Mouse (Mus musculus) c-Kit-positive CD71-negative TER-119-negative erythroid progenitor cells, embryonic 14.5 days (primary cell): ENCODE measurements around the gene Abcc8.

ENCODE experiments used
- DNase-seq: peaks from one replicate; pipeline ENCODE4 v3.0.0-alpha.2; 2013; ENCODE audit warnings: low read depth

The Abcc8 gene

DNA sequence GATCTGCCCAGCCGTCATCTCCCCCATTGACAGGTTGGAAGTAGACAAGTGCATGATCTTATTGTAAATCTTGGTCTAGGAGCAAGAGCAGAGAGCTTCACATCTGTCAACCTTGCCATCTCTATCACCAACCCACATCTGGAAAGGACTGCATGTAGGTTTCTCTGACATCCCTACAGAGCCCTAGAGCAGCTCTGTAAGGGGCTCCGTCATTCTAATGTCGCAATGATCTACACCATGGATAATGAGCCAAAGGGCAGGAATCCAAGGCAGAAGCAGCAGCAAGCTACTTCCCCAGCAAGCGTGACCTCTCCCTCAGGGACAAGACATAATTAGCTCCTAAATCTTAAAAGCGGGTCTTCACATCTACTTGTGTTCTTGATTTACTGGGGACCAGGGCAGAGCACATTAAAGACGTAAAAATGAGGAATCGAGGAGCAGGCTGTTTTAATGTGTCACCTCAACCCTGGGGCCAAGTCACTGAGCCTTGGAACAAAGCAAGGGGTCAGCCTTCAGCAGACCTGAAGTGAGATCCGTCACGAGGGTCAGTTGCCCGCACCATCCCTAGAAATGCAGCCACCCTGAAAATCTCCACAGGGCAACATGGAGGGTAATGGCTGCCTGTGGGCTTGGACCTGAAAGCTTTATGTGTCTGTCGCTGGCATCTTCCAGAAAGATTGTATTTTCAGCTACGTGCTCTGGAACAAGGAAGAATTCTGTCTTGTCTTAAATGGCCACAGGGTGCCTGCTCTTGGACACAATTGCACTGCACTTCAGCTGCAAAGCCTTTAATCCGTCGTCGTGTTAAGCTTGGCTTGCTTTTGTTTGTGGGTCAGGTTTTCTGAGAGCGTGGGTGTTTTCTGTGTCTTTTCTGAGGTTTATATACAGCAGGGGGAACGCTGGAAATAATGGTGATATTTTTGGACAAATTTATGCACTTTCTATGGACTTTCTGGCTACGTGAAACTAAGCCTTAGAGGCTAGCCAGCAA is 25.0 kb downstream of the Abcc8 start:
- no peak for DNase-seq

DNA sequence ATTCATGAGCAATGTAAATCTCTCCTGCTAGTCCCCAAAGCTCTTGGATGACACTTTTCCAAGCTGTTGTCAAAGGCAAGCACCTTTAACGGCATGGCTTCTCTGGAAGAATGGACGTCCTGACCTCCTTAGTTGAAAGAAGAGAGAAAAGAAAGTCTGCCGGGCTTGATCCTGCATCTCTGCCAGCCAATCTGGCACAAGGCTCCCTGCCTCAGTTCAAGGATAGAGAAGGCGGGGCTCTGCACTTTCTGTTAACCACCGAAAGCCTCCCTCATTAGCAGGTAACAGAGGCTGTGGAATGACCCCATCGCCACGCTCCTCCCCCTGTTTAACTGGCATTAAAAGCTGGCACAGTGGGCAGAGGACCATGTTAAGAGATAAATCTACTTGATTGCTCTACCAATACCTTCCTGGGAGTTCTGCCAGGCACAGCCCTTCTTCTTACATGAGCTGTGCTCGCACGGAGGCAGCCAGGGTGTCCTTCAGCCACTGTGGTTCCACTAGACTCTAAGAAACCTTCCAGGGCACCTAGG is 26.9 kb downstream of the Abcc8 start:
- no peak for DNase-seq

DNA sequence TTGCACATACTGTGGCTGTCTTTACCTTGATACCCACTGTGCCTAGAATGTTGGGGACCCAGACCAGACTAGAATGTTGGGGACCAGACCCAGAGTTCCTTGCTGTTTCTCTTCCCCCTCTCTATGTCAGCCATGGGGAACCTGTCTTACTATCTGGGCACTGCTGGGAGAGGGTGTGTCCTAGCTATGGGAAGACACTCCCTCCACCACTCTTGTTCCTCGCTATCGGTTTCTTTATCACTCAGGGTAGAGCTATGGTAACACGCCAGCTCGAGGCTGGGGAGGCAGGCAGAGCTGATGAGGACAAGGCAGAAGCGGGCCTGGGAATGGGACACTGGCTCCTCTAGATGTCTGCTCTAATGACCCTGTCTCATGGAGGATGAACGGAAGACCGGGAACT is 32.4 kb downstream of the Abcc8 start:
- no peak for DNase-seq

DNA sequence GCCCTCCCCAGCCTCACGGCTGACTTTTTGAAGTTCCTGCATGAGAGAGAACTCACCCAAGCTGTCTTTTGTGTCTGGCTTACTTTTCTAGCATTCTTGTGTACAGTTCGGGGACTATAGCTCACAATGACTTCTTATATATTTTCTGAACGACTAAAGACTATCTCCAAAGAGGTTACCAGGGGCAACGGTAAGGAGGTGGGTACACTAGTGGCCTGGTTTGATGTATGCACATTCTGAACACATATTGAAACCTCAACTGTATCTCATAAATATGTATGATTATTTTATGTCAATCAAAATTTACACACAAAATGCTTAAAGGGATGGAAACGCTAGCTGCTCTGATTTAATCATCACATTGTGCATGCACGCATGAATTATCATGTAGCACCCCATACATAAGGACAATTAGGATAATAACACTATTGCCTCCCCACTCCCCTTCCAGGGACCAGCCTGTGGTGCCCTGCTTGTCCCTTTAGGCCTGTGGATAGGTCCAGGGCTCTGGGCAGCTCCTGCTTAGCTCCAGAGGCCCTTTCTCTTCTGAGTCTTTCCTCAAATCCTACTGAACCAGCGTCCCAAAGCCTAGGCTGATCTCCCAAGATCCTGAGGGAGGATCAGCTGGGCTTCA is 33.0 kb downstream of the Abcc8 start:
- DNase-seq: no peak

DNA sequence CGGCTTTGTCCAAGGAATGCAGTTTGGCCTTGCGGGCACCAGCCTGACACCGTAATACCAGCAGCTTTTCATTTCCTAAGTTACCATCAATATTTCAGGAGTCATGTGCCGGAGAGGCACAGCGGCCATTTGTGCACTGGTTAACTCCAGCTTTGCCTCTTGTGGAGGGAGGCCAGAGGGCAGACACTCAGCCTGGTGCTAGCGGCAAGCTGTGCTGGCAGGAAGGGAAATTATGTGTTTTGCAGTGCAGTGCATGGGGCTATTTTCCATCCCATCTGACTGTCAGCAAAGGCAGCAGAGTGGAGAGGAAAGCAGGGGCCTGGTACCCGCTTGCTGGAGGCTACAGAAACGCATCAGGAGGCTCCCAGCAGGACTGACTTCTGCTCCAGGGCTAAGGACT is 35.8 kb downstream of the Abcc8 start:
- DNase-seq: no peak

DNA sequence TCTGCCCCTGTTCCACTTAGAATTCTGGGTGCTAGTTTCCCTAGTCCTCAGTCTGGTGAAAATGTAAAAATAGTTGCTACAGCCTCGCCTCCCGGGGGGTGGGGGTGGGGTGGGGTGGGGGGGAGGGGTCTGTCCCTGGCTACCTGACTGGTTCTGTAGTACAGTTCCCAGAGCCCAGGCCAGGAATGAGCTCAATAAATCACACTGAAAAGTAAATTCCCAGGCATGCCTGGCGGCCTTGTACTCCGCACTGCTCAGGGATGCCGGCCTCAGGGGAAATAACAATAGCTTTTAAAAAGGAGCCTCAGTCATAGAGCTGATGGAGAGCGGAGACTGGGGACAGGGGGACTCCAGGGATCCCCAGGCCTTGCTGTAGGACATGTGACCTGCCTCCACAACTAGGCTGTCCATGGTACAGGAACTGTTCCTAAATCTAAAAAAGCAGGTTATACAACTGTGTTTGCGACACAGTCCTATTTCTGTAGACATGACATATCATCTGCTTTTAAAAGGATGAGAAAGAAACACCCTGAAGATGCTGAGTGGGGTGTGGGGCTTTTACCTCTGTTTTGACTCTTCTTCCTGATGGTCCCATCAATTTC is 41.4 kb downstream of the Abcc8 start:
- DNase-seq: no peak

DNA sequence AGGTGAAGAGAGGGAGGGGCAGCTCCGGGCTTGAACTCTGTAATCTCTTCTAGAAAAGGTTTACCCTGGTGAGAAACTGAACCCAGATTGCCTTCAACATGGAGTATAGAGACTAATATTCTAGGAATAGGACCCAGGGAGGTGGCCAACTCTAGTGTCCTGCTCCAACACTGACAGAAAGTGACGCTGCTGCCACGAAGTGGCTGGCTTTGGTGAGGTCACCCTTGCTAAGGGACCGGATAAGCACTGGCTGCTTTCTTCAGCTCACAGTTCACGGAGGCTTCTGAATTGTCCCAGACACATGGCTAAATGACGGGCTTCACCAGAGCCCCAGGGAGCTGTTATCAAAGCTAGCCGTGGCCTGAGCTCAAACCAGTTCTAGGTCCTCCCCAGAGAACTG is 46.0 kb downstream of the Abcc8 start:
- no peak for DNase-seq

DNA sequence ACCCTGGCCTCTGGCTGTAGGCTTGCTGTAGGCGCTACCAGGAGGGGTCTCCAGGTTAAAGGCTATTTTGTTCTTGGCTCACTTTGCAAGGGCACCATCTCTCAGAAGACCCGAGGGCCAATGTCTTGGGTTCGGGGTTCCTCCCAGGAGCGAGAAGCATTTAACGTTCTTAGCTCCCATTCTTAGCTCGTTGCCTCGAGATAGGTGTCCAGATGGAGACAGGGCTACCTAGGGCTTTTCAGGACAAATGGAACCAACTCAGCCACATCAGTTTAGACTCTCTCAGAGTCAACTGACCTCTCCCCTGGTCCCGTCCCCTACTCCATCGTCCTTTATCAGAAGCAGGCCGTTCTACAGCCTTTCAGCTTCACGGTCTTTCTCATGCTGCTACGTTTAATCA is 47.6 kb downstream of the Abcc8 start:
- no peak for DNase-seq

DNA sequence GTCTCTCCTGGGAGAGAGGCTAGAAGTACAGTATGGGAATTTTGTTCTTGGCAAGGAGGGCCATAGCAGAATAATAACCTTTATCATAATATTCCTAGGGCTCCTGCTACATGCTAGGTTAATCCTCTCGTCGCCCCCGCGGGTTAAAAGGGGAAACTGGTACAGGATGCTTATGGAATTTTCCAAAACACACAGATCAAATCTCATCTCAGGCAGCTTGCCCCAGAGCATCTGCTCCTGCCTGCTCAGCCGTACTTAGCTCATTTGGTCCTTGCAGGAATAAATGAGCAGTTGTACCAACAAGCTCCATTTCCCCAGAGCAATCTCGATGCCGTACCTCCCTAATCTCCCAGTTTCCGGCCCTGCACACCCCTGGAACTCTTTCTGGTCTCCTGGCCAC is 48.0 kb downstream of the Abcc8 start:
- no peak for DNase-seq

DNA sequence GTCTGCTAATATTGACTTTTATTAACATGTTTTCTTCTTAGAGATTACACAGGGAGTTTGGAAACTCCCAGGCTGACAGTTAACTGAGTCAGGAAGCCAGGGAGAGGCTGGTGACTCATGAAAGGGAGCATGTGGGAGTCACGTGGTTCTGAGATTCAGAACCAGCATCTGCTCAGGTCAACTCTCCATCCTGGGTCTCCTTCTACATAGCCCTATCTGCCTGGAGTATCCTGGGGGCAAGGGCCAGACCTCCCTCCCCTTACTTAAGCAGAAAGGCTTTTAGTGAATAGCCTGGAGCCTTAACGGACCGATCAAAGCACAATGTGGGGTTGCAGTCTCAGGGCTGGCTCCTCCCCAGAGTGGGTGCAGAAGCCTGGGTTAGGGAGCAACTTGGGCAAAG is 48.6 kb downstream of the Abcc8 start:
- DNase-seq: no peak

DNA sequence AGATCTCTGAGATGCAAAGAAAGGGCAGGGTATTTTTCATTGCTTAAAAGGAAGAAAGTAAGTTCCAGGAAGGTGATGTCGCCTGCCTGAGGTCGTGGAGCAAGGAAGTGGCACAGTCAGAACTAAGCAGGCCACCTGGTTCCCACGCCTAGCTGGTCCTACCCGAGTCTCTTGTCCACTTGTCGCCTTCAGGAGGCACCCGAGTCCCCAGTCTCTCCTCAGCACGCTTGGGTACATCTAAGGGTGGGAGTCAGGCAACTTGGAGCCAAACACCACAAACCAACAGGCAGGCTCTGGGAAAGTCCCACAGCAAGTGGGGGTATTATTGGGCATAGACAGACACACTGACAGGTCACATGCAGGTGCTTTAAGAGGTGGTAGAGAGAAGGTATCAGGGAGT is 49.1 kb downstream of the Abcc8 start:
- DNase-seq: no peak

DNA sequence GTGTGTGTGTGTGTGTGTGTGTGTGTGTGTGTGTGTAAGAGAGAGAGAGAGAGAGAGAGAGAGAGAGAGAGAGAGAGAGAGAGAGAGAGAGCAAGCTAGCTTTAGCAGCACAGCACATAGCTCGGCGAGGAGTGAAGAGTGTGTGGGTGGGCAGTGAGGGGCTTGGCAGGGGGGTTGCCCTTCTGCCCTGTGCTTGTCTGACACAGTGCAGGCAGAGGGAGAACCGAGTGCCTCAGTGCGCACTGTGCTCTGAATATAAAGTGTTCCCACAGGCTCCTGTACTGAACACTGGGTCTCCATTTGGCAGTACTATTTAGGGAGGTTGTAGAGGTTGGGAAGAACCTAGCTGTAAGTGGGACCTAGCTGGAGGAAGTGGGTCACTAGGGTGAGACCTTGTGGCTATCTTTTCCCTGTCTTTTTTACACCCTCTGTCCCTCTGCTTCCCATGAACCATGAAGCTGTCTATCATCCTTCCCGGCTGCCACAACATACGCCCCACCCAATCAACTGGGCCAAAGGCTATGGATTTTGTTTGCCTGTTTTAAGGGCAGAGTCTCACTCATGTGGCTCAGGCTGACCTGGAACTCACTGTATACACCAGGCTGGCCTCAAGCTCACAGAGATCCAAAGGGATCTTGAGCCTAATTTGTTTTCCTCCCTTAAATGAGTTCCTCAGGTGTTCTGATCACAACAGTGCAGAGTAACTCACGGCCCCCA is 50.2 kb downstream of the Abcc8 start:
- DNase-seq: no peak

DNA sequence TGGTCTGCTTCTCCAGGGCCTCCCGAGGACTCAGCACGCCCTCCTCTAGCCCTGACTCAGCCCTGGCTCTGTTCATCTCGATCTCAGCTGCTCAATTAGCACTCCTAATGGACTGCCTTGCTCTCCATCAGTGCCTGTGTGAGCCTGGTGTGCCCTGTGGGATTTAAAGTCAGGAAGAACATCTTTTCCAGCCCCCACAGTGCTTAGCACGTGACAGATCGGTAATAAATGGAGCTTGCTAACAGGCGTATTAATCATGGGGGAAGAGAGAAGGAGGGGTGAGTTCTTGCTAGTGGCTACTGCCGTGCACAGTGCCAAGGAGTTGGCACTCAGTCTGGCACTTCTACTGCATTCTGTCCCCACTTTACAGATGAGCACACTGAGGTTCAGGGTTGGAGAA is 51.6 kb downstream of the Abcc8 start:
- DNase-seq: no peak

DNA sequence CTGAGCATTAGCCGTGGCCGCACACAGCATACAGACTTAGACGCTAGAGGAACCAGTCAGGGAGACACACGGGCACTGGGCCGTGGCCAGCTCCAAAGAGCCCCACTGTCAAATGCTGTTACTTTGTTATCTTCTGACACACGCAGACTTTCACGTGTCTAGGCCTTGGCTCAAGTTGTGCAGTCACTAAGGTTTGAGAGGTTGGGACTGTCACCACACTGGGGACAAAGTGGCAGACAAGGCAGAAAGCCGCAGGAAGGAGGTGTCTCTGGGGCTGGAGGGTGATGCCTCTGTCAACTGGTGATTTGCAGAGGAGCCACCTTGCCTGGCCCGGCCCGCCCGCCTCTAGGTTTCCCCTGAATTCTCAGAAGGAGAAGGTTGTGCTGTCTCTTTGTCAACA is 54.5 kb downstream of the Abcc8 start:
- DNase-seq: no peak

DNA sequence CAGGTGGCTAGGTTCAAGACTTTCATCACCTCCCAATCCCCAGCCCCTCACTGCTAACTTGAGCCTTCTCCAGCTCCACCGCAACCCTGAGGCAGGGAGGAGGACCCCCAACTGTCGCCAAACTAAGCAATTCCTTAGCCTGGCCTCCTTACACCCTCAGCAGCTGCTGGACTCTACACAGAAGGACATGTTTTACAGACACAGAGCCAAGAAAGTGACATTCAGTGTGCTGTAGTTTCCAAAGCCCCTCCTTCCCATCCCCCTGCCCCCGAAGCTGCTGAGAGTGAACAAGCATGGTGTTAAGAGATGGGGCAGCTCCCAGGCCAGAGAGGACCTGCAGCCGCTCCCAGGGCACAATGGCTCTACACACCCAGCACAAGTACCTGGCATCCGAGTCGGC is 55.4 kb downstream of the Abcc8 start:
- no peak for DNase-seq

DNA sequence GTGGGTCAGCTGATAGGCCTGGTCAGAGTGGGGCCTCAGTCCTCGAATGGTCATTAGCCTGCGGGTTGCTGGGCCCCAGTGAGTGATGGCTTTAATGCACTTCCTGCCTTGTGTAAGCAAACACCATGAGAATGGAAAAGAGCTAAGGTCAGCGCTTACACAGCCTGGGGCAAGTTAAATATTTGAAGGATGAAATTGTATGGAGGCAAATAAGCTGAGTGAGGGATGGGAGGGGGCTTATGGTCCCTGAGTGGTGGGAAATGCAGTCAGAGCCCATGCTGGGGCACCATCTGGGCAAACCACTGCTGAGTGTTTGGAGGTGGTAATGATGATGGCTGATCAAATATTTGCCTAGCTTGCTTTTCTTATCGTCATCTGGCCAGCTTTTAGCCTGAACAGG is 56.9 kb downstream of the Abcc8 start:
- DNase-seq: no peak

DNA sequence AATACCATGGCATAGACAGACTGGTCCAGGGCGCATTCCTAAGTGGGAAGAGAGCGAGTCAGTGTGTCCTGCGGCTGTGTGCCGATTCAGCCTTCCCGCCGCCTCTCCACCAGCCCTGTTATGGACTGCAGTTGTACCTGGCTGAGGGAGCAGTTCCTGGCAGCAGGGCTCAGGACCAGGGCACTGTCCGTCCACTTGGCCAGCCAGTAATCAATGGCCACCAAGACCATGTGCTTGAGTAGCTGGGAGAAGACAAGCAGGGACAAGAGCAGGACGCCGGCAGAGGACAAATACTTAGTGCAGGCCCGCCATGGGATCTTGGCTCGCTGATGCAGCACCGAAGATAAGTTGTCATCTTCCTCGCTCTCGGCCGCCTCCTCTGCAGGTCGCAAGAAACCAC is 62.8 kb downstream of the Abcc8 start:
- no peak for DNase-seq

DNA sequence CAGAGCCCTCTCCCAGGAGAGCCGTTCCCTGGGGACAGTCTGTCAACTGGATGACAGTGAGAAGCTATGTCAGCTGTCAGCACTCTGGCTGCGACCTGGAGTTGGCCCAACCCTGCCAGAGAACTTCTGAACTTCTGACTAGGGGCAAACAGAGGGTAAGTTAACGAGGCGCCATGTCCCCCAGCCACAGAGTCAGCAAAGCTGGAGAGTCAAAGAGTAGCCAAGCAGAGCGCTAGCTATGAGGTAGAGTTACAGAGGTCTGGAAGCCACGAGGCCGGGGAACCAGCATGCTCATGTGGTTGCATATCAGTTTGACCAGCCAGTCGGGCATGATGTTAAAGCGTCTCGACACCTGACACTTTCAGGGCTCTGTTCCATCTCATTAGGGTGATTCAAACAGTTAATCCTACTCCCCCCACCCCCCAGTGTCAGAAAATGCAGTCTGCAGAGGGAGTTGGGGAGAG is 63.7 kb downstream of the Abcc8 start:
- DNase-seq: no peak

DNA sequence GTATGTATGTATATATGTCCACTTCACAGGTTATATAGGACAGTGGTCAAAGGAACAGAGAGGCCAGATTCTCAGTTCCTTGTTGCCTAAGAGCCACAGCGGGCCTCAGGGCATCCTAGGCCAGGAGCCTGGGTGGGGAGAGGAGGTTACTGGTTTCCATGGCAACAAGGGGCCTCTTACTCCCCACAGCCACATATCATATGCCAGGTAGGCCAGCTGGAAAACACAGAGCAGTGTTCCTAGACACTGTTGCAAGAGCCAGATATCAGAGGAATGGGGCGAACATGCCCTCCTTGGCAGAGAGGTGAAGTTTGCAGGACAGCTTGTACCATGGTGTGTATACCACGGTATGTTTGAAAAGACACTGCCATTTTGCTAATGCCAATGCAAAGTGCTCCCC is 66.4 kb downstream of the Abcc8 start:
- DNase-seq: no peak

DNA sequence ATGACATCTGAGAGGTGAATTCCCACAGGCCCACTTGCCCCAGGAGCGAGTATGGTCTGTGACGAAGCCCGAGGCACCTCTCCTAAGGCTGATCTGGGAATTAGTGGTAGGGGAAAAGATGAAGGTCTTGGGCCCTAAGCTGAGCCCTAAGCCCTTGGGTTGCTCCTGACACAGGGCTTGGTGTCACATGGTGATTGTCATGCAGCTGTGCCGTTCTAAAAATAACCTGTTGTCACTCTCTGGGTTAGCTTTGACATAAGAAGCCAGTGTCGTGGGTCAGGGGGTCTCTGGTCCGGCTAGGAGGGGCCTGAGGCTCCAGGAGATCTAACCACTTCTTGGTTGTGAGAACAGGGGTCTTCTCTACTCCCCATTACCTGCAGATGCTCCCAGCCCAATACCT is 67.9 kb downstream of the Abcc8 start:
- no peak for DNase-seq

DNA sequence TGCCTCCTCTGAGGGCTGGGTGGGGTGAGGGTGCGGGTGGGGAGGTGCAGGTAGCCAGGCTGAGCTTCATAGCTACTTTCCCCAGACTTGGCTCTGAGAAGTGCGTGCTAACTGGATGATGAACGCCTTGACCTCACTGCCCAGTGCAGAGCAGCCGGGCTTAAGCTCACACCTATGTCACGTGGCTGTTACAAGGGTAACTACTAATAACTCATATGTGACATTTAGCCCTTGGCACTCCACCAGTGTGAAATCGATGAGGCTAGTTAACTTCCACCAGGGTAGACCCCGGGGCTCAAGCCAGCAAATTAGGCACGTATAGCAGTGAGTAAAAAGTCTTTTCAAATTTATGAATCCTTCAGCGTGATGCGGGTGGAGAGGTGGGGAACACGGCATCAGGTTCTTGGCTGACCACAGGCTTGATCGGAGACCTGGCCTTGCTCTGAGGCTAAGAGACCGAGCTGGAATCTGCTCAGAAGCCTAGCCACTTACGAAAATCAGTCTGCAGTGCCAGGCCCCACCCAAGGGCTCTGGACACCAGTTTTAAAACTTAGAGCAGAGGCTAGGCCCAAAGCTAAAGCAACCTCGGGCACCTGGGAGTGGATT is 68.5 kb downstream of the Abcc8 start:
- no peak for DNase-seq

DNA sequence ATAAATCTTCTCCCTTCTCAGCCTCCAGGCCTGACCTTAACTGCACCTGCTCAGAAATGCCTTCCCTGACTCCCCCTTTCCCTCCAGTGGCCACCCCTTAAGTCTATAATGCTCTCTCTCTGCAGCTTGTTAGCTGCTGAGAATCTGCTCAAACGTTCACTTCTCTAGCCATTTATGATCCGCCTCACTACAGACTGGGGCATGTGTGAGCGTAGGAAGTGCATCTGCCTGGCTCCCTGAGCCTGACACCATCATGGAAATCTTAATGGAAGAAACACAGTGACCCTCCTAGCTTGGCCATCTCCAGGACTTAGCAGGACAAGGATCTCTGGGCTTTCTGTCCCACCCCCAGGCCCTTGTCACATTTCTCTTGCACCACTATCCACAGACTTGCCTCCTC is 69.8 kb downstream of the Abcc8 start:
- no peak for DNase-seq
